Mouse (Mus musculus): ENCODE results near the gene Slc39a9. TPM values are rescaled to one million over a fixed set of nuclear protein-coding genes. Genes with fewer than 3 reads are reported as not detected.

Gene Slc39a9
- polyA plus RNA-seq, 1 experiment: 48.3 TPM

DNA sequence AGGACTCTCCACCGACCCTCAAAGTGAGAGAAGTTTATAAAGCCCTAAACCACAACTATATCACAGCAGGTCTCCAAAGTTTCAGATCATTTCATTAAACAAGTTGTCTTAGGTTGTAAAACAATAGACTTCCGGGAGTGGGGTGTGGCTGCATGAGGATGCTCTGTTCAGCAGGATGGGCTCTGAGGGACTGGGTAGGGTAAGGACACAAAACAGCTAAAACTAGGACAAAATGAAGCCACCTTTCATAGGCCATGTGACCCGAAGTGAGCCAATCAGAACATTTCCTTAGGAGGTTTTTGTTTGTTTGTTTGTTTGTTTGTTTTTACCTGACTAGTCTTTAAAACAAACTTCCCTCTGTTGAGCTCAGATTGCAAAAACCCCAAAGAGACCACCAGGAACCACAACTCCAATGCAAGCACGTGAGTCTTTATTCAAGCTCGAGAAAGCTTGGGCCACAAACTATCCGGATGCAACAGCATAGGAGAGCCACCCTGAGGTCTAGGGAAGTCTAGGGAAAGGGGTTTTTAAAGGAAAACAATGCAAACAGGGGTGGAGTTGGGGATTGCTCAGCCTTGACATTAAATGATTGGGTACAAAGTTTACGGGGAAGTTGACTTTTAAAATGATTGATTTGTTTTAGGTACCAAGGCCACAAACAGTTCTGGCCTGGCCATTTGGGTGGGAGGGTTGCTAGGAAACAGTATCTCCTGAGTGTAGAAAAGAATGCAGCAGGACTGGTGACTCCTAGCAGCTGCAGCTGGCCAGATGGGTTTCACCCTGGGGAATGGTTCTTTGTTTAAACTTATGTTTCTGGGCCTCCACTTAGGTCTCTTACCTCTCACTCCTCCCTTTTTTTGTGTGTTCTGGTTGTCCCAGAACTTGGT is 28.1 kb upstream of the Slc39a9 start:
- Histone ChIP-seq H3K4me3 (ENCODE audit: insufficient read depth, low read depth, low read length) (no peak overlapping the region), H3K27ac (ENCODE audit: insufficient read depth, low read depth, low read length) (no peak overlapping the region), H3K27me3 (replicated peaks; ENCODE audit: control insufficient read depth, insufficient read depth, low read length) (no peaks in the 10 kb centered on the region), H3K36me3 (ENCODE audit: control insufficient read depth, insufficient read depth, low read length) (no peaks in the 10 kb centered on the region), H3K4me1 (ENCODE audit: control insufficient read depth, insufficient read depth, low read length) (no peaks in the 10 kb centered on the region)
- DNase-seq: no peak
- TF ChIP-seq POLR2A (IDR thresholded peaks at IDR 0.05; ENCODE audit: low read depth, low read length): no peak
- no peak for TF ChIP-seq CTCF (conservative IDR thresholded peaks at IDR 0.05; ENCODE audit: insufficient read depth, insufficient read length, low read depth, low read length)
- 47% methylated on average over 7 of the region's 7 CpGs for WGBS

DNA sequence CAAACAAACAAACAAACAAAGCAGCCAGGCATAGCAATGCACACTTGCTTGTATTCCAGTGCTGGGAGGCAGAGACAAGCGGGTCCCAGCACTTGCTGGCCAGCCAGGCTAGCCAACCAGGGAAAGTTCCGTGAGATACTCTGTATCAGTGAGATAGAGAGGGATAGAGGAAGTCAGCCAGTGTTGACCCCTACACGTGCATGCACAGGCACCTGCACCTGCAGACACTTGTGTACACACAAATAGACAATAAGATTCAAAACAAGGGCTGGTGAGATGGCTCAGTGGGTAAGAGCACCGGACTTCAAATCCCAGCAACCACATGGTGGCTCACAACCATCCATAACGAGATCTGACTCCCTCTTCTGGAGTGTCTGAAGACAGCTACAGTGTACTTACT is 23.2 kb upstream of the Slc39a9 start:
- no peak overlapping the region for H3K27ac ChIP-seq (ENCODE audit: insufficient read depth, low read depth, low read length)
- no peaks in the 10 kb centered on the region for H3K36me3 ChIP-seq (ENCODE audit: control insufficient read depth, insufficient read depth, low read length)
- DNase-seq: no peak
- H3K27me3 ChIP-seq (replicated peaks; ENCODE audit: control insufficient read depth, insufficient read depth, low read length): no peaks in the 10 kb centered on the region
- 78% methylated on average over 5 of the region's 5 CpGs for WGBS
- H3K4me1 ChIP-seq (ENCODE audit: control insufficient read depth, insufficient read depth, low read length): no peaks in the 10 kb centered on the region
- H3K4me3 ChIP-seq (ENCODE audit: insufficient read depth, low read depth, low read length): no peak overlapping the region
- no peak for TF ChIP-seq CTCF (conservative IDR thresholded peaks at IDR 0.05; ENCODE audit: insufficient read depth, insufficient read length, low read depth, low read length)
- no peak for TF ChIP-seq POLR2A (IDR thresholded peaks at IDR 0.05; ENCODE audit: low read depth, low read length)

DNA sequence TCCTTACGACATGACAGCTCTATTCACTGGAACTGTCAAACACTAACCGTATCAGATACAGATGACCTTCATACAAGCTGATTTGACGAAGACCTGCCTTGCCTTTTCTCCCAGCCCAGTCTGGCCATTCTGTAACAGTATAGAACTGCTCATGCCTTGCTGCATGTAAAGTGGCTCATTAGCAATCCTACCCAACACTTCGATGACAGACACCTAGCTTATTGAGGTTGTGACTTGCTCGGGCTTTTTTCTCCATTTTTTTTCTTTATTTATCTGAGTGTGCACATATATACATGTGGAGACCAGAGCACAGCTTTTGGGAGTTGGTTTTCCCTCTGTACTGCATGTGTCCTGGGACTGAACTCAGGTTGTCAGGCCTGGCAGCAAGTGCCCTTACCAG is 11.9 kb upstream of the Slc39a9 start:
- H3K4me1 ChIP-seq (ENCODE audit: control insufficient read depth, insufficient read depth, low read length): no peaks in the 10 kb centered on the region
- H3K4me3 ChIP-seq (ENCODE audit: insufficient read depth, low read depth, low read length): no peak overlapping the region
- peaks cover 3% of the 10 kb centered on the region for H3K36me3 ChIP-seq (ENCODE audit: control insufficient read depth, insufficient read depth, low read length)
- H3K27ac ChIP-seq (ENCODE audit: insufficient read depth, low read depth, low read length): no peak overlapping the region
- TF ChIP-seq CTCF (conservative IDR thresholded peaks at IDR 0.05; ENCODE audit: insufficient read depth, insufficient read length, low read depth, low read length) (no peak), POLR2A (IDR thresholded peaks at IDR 0.05; ENCODE audit: low read depth, low read length) (no peak)
- H3K27me3 ChIP-seq (replicated peaks; ENCODE audit: control insufficient read depth, insufficient read depth, low read length): no peaks in the 10 kb centered on the region
- DNase-seq: no peak
- 76% methylated on average over 5 of the region's 5 CpGs for WGBS

DNA sequence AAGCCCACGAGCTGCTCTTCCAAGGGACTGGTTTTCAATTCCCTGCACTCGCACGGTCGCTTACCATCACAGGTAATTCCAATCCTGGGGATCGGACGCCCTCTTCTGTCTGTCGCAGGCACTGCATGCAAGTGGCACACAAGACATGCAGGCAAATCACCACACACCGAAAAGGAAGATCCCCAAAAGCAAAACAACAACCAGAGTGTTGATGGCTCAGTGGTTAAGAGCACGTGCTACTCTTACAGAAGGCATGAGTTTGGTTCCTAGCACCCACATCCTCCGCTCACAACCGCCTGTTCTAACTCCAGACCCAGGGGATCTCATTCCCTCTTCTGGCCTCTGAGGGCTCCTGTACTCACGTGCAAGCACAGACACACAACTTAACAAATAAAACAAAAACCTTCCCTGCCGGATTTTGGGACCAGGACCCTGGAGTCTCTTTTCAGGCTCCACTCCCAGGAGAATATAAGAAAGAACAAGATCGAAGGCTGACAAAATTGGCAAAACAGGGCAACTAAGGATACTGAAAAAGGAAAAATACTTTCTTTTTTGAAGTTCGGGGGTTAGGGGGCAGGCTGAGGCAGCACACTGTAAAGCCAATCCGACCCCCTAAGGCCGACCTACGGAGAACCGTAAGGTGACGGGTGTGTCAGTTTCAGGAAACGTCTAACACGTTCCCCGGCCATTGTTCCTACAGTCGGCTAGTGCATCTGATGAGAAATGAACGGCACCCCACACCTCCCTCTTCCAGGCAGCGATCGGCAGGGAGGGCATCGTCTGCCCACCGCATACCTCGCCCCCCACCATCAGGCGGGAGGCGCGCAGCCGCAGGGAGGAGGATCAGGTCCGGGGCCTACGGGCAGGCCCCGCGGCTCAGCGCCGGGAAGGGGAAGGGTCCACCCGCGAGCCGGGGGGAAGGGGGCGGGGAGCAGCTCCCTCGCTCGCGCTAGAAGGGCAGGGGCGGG is 674 bp upstream of the Slc39a9 start:
- Histone ChIP-seq H3K36me3 (ENCODE audit: control insufficient read depth, insufficient read depth, low read length) (no peaks in the 10 kb centered on the region), H3K4me1 (ENCODE audit: control insufficient read depth, insufficient read depth, low read length) (peaks cover 17% of the 10 kb centered on the region), H3K27ac (ENCODE audit: insufficient read depth, low read depth, low read length) (no peak overlapping the region), H3K4me3 (ENCODE audit: insufficient read depth, low read depth, low read length) (peak overlapping the region; percentile 76), H3K27me3 (replicated peaks; ENCODE audit: control insufficient read depth, insufficient read depth, low read length) (no peaks in the 10 kb centered on the region)
- WGBS: 2% methylated on average over 48 of the region's 48 CpGs
- no peak for TF ChIP-seq POLR2A (IDR thresholded peaks at IDR 0.05; ENCODE audit: low read depth, low read length)
- TF ChIP-seq CTCF (conservative IDR thresholded peaks at IDR 0.05; ENCODE audit: insufficient read depth, insufficient read length, low read depth, low read length): peak; percentile 71
- DNase-seq: peak; percentile 67

DNA sequence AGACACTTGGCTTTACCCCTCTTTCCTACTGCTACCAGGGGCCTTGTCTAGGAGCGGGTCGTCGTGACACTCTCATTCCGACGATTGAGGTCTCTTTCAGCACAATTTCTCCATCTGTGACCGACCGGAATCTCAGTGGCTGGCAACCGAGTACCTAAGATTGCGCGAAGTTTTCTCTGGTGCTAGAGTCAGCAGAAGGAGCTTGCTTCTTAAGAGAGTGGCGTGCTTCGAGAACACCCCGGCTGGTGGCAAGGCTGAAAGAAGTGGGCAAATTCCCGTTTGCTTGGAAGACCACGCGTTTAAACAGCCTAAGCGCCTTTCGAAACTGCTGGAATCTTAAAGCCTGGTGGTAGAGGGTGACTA is 804 bp downstream of the Slc39a9 start:
- no peak for DNase-seq
- Histone ChIP-seq H3K4me3 (ENCODE audit: insufficient read depth, low read depth, low read length) (peak overlapping the region; percentile 76), H3K27me3 (replicated peaks; ENCODE audit: control insufficient read depth, insufficient read depth, low read length) (no peaks in the 10 kb centered on the region), H3K4me1 (ENCODE audit: control insufficient read depth, insufficient read depth, low read length) (peaks cover 17% of the 10 kb centered on the region), H3K36me3 (ENCODE audit: control insufficient read depth, insufficient read depth, low read length) (no peaks in the 10 kb centered on the region), H3K27ac (ENCODE audit: insufficient read depth, low read depth, low read length) (no peak overlapping the region)
- no peak for TF ChIP-seq CTCF (conservative IDR thresholded peaks at IDR 0.05; ENCODE audit: insufficient read depth, insufficient read length, low read depth, low read length)
- no peak for TF ChIP-seq POLR2A (IDR thresholded peaks at IDR 0.05; ENCODE audit: low read depth, low read length)
- 2% methylated on average over 18 of the region's 18 CpGs for WGBS

DNA sequence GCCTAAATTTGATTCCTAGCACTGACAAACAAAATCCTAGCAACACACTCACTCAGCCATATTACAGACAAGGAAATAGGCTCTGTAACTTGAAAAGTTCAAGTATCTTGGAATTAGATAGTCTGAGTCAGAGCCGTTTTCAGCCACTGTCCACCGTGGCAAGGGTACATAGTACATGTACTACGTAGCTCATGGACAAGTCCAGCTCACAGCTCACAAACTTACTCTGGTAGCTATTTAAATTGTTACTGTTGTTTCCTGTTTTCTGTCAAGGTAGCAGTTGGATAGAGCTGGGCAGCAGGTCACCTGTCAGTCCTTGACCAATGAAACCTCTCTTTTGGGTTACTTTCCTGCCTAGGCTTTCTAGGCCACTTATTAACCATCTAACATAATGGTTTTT is 2.7 kb downstream of the Slc39a9 start:
- Histone ChIP-seq H3K27me3 (replicated peaks; ENCODE audit: control insufficient read depth, insufficient read depth, low read length) (no peaks in the 10 kb centered on the region), H3K4me1 (ENCODE audit: control insufficient read depth, insufficient read depth, low read length) (peaks cover 17% of the 10 kb centered on the region), H3K27ac (ENCODE audit: insufficient read depth, low read depth, low read length) (no peak overlapping the region), H3K4me3 (ENCODE audit: insufficient read depth, low read depth, low read length) (no peak overlapping the region), H3K36me3 (ENCODE audit: control insufficient read depth, insufficient read depth, low read length) (no peaks in the 10 kb centered on the region)
- TF ChIP-seq CTCF (conservative IDR thresholded peaks at IDR 0.05; ENCODE audit: insufficient read depth, insufficient read length, low read depth, low read length) (no peak), POLR2A (IDR thresholded peaks at IDR 0.05; ENCODE audit: low read depth, low read length) (no peak)
- 45% methylated on average over 3 of the region's 3 CpGs for WGBS
- no peak for DNase-seq

Data from kidney, adult 2 months (tissue).